Mouse (Mus musculus) thymus, postnatal 10 days (tissue): ENCODE measurements around the gene Hypk.
A peak's percentile ranks its signal among the peaks of the same experiment; 100 is the strongest.

ENCODE experiments used
- DNase-seq, 2 experiments: peaks; one replicate each; pipeline ENCODE4 v3.0.0; 2021; ENCODE audit warnings: low spot score in 2 of 2

Hypk gene

DNA sequence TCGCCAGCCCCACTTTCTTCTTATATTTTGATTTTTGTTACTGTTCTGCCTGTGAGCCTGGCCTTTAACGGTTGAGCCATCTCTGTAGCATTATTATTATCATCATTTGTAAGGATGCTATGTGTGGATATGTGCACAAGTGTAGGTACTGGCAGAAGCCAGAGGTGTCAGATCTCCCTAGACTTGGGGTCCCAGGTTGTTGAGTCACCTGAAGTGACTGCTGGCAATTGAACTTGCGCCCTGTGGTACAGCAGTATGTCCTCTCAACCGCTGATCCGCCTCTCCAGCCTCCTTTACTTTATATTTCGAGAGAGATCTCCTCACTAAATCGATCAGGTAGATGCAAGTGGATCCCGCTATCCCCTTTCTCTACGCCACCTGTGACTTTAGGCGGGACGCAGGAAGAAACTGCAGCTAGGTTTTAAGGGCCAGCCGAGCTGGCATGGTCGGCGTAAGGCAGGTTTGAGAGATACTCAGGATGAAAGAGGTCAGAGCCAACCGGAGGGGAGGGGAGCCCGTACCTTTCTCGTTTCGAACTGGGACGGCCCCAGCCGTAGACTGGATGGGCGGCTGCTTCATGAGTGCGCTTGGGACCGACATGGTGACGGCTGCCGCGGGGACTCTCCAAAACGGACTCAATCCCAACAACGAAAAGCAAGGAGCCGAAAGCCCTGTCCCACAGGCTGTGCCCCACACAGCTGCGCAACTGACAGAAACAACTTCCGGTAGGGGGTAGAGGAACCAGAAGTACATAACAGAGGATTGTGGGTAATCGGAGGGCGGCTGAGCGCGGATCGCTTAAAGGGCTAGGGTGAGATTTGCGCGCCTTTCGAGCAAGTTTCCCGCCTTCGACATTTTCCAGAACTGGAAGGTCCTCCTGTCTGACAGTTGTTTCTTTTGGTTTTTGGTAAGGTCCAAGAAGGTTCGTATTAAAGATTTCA is 53.1 kb downstream of the Hypk start, which contains the start of the genes Mfap1a and Wdr76:
Gene Mfap1a (minus strand): TSS at position 724 of the 941 bp plus-strand sequence.
Gene Wdr76 (plus strand): TSS at position 782 of the 941 bp plus-strand sequence.
- DNase-seq = peak; percentile 80 to 81

DNA sequence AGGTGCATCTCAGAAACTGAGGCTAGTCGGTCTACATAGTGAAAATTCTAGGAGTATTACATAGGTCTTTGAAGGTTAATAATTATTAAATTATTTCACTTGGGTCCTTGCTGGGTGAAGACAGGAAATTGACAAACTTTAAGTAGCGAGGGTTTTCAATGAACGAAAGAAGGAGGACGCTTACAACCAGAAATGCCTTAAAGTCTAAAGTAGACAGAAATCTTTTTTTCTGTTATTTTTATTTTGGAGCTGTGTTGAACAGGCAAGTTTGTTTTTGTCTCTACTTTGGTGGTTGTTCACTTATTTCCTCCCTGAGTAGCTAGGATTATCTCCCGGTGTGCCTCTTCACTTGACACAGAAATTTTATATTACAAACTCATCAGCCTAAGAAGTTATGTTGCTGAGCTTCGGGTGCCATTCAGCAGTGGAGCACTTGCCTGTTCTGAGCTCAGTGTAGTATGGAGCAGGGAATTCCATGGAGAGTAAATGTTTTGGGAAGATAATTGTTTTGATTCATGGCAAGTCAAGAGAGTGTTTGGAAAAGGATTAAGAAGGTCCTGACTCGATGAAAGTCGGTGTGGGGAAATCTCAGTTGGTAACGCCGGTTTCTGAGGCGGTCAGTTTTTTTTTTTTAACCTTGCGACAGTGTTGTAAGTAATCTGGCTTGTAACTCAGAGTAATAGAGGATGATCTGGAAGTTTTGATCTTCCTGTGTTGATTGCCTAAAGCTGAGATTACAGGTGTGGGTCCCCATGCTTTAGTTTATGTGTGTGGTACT is 54.3 kb downstream of the Hypk start:
- no peak for DNase-seq

DNA sequence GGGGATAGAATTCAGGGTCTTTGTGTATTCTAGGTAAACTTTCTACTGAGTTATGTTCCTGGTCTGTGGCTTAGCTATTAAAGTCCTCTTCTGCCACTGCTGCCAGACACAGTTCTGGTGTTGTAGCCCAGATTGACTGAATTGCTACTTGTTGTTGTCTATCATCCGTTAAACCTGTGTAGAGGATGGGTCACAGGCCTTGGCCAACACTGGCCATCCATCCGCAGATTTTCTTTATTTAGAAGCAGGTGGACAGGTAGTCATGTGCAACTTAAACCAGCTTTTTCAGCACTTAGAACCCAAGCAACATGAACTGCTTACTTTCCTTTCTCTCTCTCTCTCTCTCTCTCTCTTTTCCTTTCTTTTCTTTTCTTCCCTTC is 54.9 kb downstream of the Hypk start:
- DNase-seq = no peak
